Mouse (Mus musculus): ENCODE results near the gene Nr2f1. TPM values are rescaled to one million over a fixed set of nuclear protein-coding genes. Genes with fewer than 3 reads are reported as not detected.

Nr2f1 gene
- polyA plus RNA-seq, 1 experiment from 2014 or later = 70.2 TPM

- no peaks in the 10 kb centered on the region for H3K9me3 ChIP-seq (ENCODE audit: control insufficient read depth, low read length)
- H3K27me3 ChIP-seq (replicated peaks; ENCODE audit: control insufficient read depth, insufficient read depth, low read length) = peaks cover 8% of the 10 kb centered on the region; the same call in 1 of the 2 replicates
- 4% methylated on average over 12 of the region's 12 CpGs for WGBS
- peak overlapping the region; percentile 82 for H3K27ac ChIP-seq (ENCODE audit: low read length)
- H3K9ac ChIP-seq (replicated peaks; ENCODE audit: low read depth, low read length) = peak overlapping the region; percentile 65
- H3K4me1 ChIP-seq (replicated peaks; ENCODE audit: control insufficient read depth, insufficient read depth, low read length) = peaks cover 26% of the 10 kb centered on the region
- H3K4me3 ChIP-seq (replicated peaks; ENCODE audit: low read length) = peak overlapping the region; percentile 40
- peak; percentile 16; the same call in 1 of the 2 replicates for ATAC-seq
- H3K36me3 ChIP-seq (ENCODE audit: control insufficient read depth, insufficient read depth) = no peaks in the 10 kb centered on the region
- peak overlapping the region; percentile 75 for H3K4me2 ChIP-seq (ENCODE audit: low read length)
Measured at GRCm38 (mm10) chr13:78209611-78210028, 10.1 kb upstream of the Nr2f1 start.

- 15% methylated on average over 14 of the region's 14 CpGs for WGBS
- Histone ChIP-seq H3K4me2 (ENCODE audit: low read length) (peak overlapping the region; percentile 75), H3K9ac (replicated peaks; ENCODE audit: low read depth, low read length) (peak overlapping the region; percentile 24; the same call in 1 of the 2 replicates), H3K4me1 (replicated peaks; ENCODE audit: control insufficient read depth, insufficient read depth, low read length) (peaks cover 33% of the 10 kb centered on the region), H3K4me3 (replicated peaks; ENCODE audit: low read length) (peak overlapping the region; percentile 10; the same call in 1 of the 2 replicates), H3K27me3 (replicated peaks; ENCODE audit: control insufficient read depth, insufficient read depth, low read length) (peaks cover 8% of the 10 kb centered on the region; the same call in 1 of the 2 replicates), H3K36me3 (ENCODE audit: control insufficient read depth, insufficient read depth) (no peaks in the 10 kb centered on the region), H3K27ac (ENCODE audit: low read length) (peak overlapping the region; percentile 25), H3K9me3 (ENCODE audit: control insufficient read depth, low read length) (no peaks in the 10 kb centered on the region)
- ATAC-seq = no peak
Measured at GRCm38 (mm10) chr13:78208689-78209410, 9.3 kb upstream of the Nr2f1 start.

GRCm38 (mm10) chr13:78207796-78208645, 8.5 kb upstream of the Nr2f1 start:
- no peaks in the 10 kb centered on the region for H3K36me3 ChIP-seq (ENCODE audit: control insufficient read depth, insufficient read depth)
- H3K4me3 ChIP-seq (replicated peaks; ENCODE audit: low read length) = peak overlapping the region; percentile 0; the same call in 1 of the 2 replicates
- 0 out of 2 replicates have a peak overlapping the region, but pooled peaks have one; percentile 43 for H3K9ac ChIP-seq (replicated peaks; ENCODE audit: low read depth, low read length)
- peaks cover 34% of the 10 kb centered on the region for H3K4me1 ChIP-seq (replicated peaks; ENCODE audit: control insufficient read depth, insufficient read depth, low read length)
- peak overlapping the region; percentile 25 for H3K27ac ChIP-seq (ENCODE audit: low read length)
- WGBS = 13% methylated on average over 12 of the region's 12 CpGs
- ATAC-seq = no peak
- H3K9me3 ChIP-seq (ENCODE audit: control insufficient read depth, low read length) = no peaks in the 10 kb centered on the region
- peaks cover 6% of the 10 kb centered on the region; the same call in 1 of the 2 replicates for H3K27me3 ChIP-seq (replicated peaks; ENCODE audit: control insufficient read depth, insufficient read depth, low read length)
- H3K4me2 ChIP-seq (ENCODE audit: low read length) = peak overlapping the region; percentile 75

GRCm38 (mm10) chr13:78206891-78207430, 7.4 kb upstream of the Nr2f1 start:
- H3K27ac ChIP-seq (ENCODE audit: low read length) = peak overlapping the region; percentile 68
- peaks cover 34% of the 10 kb centered on the region for H3K4me1 ChIP-seq (replicated peaks; ENCODE audit: control insufficient read depth, insufficient read depth, low read length)
- peak overlapping the region; percentile 25 for H3K4me3 ChIP-seq (replicated peaks; ENCODE audit: low read length)
- H3K9me3 ChIP-seq (ENCODE audit: control insufficient read depth, low read length) = no peaks in the 10 kb centered on the region
- H3K4me2 ChIP-seq (ENCODE audit: low read length) = peak overlapping the region; percentile 75
- H3K9ac ChIP-seq (replicated peaks; ENCODE audit: low read depth, low read length) = peak overlapping the region; percentile 44
- WGBS = 10% methylated on average over 7 of the region's 7 CpGs
- no peak for ATAC-seq
- H3K36me3 ChIP-seq (ENCODE audit: control insufficient read depth, insufficient read depth) = no peaks in the 10 kb centered on the region
- peaks cover 4% of the 10 kb centered on the region; the same call in 1 of the 2 replicates for H3K27me3 ChIP-seq (replicated peaks; ENCODE audit: control insufficient read depth, insufficient read depth, low read length)

- no peak for ATAC-seq
- Histone ChIP-seq H3K27ac (ENCODE audit: low read length) (peak overlapping the region; percentile 3; the same call in 1 of the 2 replicates), H3K9me3 (ENCODE audit: control insufficient read depth, low read length) (no peaks in the 10 kb centered on the region), H3K4me2 (ENCODE audit: low read length) (peak overlapping the region; percentile 39), H3K36me3 (ENCODE audit: control insufficient read depth, insufficient read depth) (no peaks in the 10 kb centered on the region), H3K9ac (replicated peaks; ENCODE audit: low read depth, low read length) (no peak overlapping the region), H3K4me1 (replicated peaks; ENCODE audit: control insufficient read depth, insufficient read depth, low read length) (peaks cover 26% of the 10 kb centered on the region), H3K27me3 (replicated peaks; ENCODE audit: control insufficient read depth, insufficient read depth, low read length) (no peaks in the 10 kb centered on the region), H3K4me3 (replicated peaks; ENCODE audit: low read length) (no peak overlapping the region)
Measured at GRCm38 (mm10) chr13:78205426-78205825, 5.9 kb upstream of the Nr2f1 start.

GRCm38 (mm10) chr13:78203348-78204061, 3.9 kb upstream of the Nr2f1 start:
- Histone ChIP-seq H3K27me3 (replicated peaks; ENCODE audit: control insufficient read depth, insufficient read depth, low read length) (no peaks in the 10 kb centered on the region), H3K4me1 (replicated peaks; ENCODE audit: control insufficient read depth, insufficient read depth, low read length) (peaks cover 12% of the 10 kb centered on the region), H3K9me3 (ENCODE audit: control insufficient read depth, low read length) (no peaks in the 10 kb centered on the region), H3K27ac (ENCODE audit: low read length) (peak overlapping the region; percentile 97), H3K36me3 (ENCODE audit: control insufficient read depth, insufficient read depth) (no peaks in the 10 kb centered on the region), H3K4me2 (ENCODE audit: low read length) (peak overlapping the region; percentile 47), H3K4me3 (replicated peaks; ENCODE audit: low read length) (peak overlapping the region; percentile 74), H3K9ac (replicated peaks; ENCODE audit: low read depth, low read length) (peak overlapping the region; percentile 85)
- under 1% methylated on average over 34 of the region's 37 CpGs for WGBS
- peak; percentile 58 for ATAC-seq

GRCm38 (mm10) chr13:78202574-78203347, 3.2 kb upstream of the Nr2f1 start:
- Histone ChIP-seq H3K27me3 (replicated peaks; ENCODE audit: control insufficient read depth, insufficient read depth, low read length) (no peaks in the 10 kb centered on the region), H3K36me3 (ENCODE audit: control insufficient read depth, insufficient read depth) (no peaks in the 10 kb centered on the region), H3K4me2 (ENCODE audit: low read length) (peak overlapping the region; percentile 47), H3K9me3 (ENCODE audit: control insufficient read depth, low read length) (no peaks in the 10 kb centered on the region), H3K4me3 (replicated peaks; ENCODE audit: low read length) (peak overlapping the region; percentile 74), H3K9ac (replicated peaks; ENCODE audit: low read depth, low read length) (peak overlapping the region; percentile 85), H3K27ac (ENCODE audit: low read length) (peak overlapping the region; percentile 97), H3K4me1 (replicated peaks; ENCODE audit: control insufficient read depth, insufficient read depth, low read length) (peaks cover 9% of the 10 kb centered on the region)
- peak; percentile 1; the same call in 1 of the 2 replicates for ATAC-seq
- WGBS = under 1% methylated on average over 47 of the region's 47 CpGs

- WGBS = under 1% methylated on average over 22 of the region's 22 CpGs
- ATAC-seq = peak; percentile 26
- peak overlapping the region; percentile 74 for H3K4me3 ChIP-seq (replicated peaks; ENCODE audit: low read length)
- no peaks in the 10 kb centered on the region for H3K36me3 ChIP-seq (ENCODE audit: control insufficient read depth, insufficient read depth)
- peaks cover 9% of the 10 kb centered on the region for H3K4me1 ChIP-seq (replicated peaks; ENCODE audit: control insufficient read depth, insufficient read depth, low read length)
- no peaks in the 10 kb centered on the region for H3K27me3 ChIP-seq (replicated peaks; ENCODE audit: control insufficient read depth, insufficient read depth, low read length)
- no peaks in the 10 kb centered on the region for H3K9me3 ChIP-seq (ENCODE audit: control insufficient read depth, low read length)
- H3K4me2 ChIP-seq (ENCODE audit: low read length) = peak overlapping the region; percentile 47
- H3K27ac ChIP-seq (ENCODE audit: low read length) = peak overlapping the region; percentile 97
- peak overlapping the region; percentile 85 for H3K9ac ChIP-seq (replicated peaks; ENCODE audit: low read depth, low read length)
Measured at GRCm38 (mm10) chr13:78201871-78202565, 2.5 kb upstream of the Nr2f1 start.
